Mouse (Mus musculus) limb, embryonic 11.5 days (tissue): Measurements from ENCODE around the gene Gm45713. TPM values are rescaled to one million over a fixed set of nuclear protein-coding genes. Genes with fewer than 3 reads are reported as not detected.

ENCODE experiments used
- ATAC-seq: fragments of 200-750 bp; cut with Nextera tagmentation; 2 replicates; pipeline ENCODE4 v1.8.0; 2017; ENCODE audit warnings: low read depth; ENCODE audit not compliant: insufficient number of reproducible peaks, low FRiP score, low TSS enrichment
- DNase-seq: peaks from one replicate; pipeline ENCODE4 v3.0.0-alpha.2; 2015; ENCODE audit warnings: low spot score
- H3K27ac ChIP-seq: fragments of 300-500 bp; sonication (generic); replicated peaks from 2 replicates; pipeline ENCODE4 v1.5.1; 2014; ENCODE audit warnings: low read depth, mild to moderate bottlenecking, low read length
- H3K27me3 ChIP-seq: fragments of 300-500 bp; sonication (generic); 2 replicates; pipeline ENCODE4 v1.6.1; 2014; ENCODE audit warnings: mild to moderate bottlenecking, low read length, mixed read lengths; ENCODE audit not compliant: control insufficient read depth, insufficient read depth
- H3K36me3 ChIP-seq: fragments of 300-500 bp; sonication (generic); 2 replicates; pipeline ENCODE4 v1.6.1; 2014; ENCODE audit warnings: mild to moderate bottlenecking, low read length, moderate library complexity, mixed read lengths; ENCODE audit not compliant: control insufficient read depth, insufficient read depth
- H3K4me1 ChIP-seq: fragments of 300-500 bp; sonication (generic); 2 replicates; pipeline ENCODE4 v1.6.1; 2014; ENCODE audit warnings: low read length, mixed read lengths; ENCODE audit not compliant: control insufficient read depth, insufficient read depth
- H3K4me2 ChIP-seq: fragments of 300-500 bp; sonication (generic); 2 replicates; pipeline ENCODE4 v1.6.1; 2014; ENCODE audit warnings: low read depth, mild to moderate bottlenecking, moderate library complexity; ENCODE audit not compliant: severe bottlenecking
- H3K4me3 ChIP-seq: fragments of 300-500 bp; sonication (generic); 2 replicates; pipeline ENCODE4 v1.5.1; 2014; ENCODE audit warnings: low read depth, low read length
- H3K9ac ChIP-seq: fragments of 300-500 bp; sonication (generic); 2 replicates; pipeline ENCODE4 v1.6.1; 2014; ENCODE audit warnings: mild to moderate bottlenecking, low read length
- H3K9me3 ChIP-seq: fragments of 300-500 bp; sonication (generic); 2 replicates; pipeline ENCODE4 v1.6.1; 2016; ENCODE audit warnings: low read length; ENCODE audit not compliant: control insufficient read depth
- WGBS: fragments of 180-500 bp; shearing (Covaris S2); extraction: QIAGEN DNeasy Blood & Tissue Kit; methylation state at CpG from one replicate; pipeline ENCODE4 v1.1.7; 2014; 5-methylcytosine and 5-hydroxymethylcytosine counted together
- microRNA counts: library from miRNA; unstranded; fragments of <30 nt; microRNA quantifications from one replicate; lab custom pipeline; 2016
- microRNA-seq: library from miRNA; unstranded; fragments of <30 nt; microRNA quantifications from one replicate; pipeline ENCODE4, GENCODE M21; 2016
- polyA plus RNA-seq: library from polyadenylated mRNA; unstranded; fragments of >200 nt; fragmentation: Nextera tagmentation; extraction: Ambion mirVana; gene quantifications from 2 replicates; pipeline ENCODE4 v1.2.1, GENCODE M21; 2014

The Gm45713 gene
- polyA plus RNA-seq, 1 experiment from 2014 or later = 0.45 TPM

DNA sequence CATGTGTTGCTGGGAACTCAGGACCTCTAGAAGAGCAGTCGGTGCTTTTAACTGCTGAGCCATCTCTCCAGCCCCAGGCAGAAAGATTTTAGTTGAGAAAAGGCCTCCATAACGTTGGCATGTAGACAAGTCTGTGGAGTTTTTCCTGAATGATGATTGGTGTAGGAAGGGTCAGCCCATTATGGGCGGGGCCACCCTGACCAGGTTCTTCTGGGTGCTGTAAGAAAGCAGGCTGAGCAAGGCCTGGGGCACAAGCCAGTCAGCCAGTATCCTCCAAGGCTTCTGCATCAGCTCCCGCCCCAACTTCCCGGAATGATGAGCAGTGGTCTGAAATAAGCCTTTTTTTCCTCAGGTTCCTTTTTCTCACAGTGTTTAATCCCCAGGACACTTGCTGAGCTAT, 55.0 kb downstream of the Gm45713 start:
- no peak for ATAC-seq
- Histone ChIP-seq H3K9ac (no peak overlapping the region), H3K4me2 (no peak overlapping the region), H3K9me3 (no peaks in the 10 kb centered on the region), H3K27ac (no peak overlapping the region), H3K27me3 (no peaks in the 10 kb centered on the region), H3K4me1 (0 out of 2 replicates have a peak, but pooled peaks cover 6% of the 10 kb centered on the region), H3K4me3 (no peak overlapping the region), H3K36me3 (peaks cover 7% of the 10 kb centered on the region; the same call in 1 of the 2 replicates)
- DNase-seq = no peak
- 53% methylated on average over 5 of the region's 5 CpGs for WGBS

DNA sequence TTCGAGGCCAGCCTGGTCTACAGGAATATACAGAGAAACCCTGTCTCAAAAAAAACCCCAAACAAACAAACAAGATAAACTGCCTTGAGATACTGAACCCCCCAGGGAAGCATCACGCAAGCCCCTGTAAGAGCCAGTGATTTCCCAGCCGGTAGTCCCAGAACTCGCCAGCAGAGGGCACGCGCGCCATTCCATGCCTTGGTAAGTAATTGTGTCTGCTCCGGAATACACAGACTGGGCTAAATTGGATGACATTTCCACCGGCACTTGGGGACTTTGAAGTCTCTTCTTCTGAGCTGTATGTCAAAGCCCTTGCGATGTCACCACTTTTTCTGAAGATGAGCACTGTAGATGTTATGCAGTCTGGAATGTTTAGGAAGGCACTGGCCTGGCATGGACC, 56.2 kb downstream of the Gm45713 start:
- 0 out of 2 replicates have a peak, but pooled peaks cover 6% of the 10 kb centered on the region for H3K4me1 ChIP-seq
- no peak overlapping the region for H3K27ac ChIP-seq
- peak; percentile 97 for DNase-seq
- no peak overlapping the region for H3K4me3 ChIP-seq
- peak; percentile 4; the same call in 1 of the 2 replicates for ATAC-seq
- H3K4me2 ChIP-seq = no peak overlapping the region
- WGBS = 1% methylated on average over 10 of the region's 10 CpGs
- H3K9me3 ChIP-seq = no peaks in the 10 kb centered on the region
- H3K27me3 ChIP-seq = no peaks in the 10 kb centered on the region
- H3K9ac ChIP-seq = no peak overlapping the region
- peaks cover 6% of the 10 kb centered on the region; the same call in 1 of the 2 replicates for H3K36me3 ChIP-seq

GRCm38 (mm10) chr7:45078513-45078912, 57.5 kb downstream of the Gm45713 start:
- no peak overlapping the region for H3K27ac ChIP-seq
- no peak overlapping the region for H3K4me3 ChIP-seq
- ATAC-seq = no peak
- H3K4me2 ChIP-seq = no peak overlapping the region
- H3K36me3 ChIP-seq = peaks cover 2% of the 10 kb centered on the region; the same call in 1 of the 2 replicates
- H3K9ac ChIP-seq = no peak overlapping the region
- peak; percentile 84 for DNase-seq
- WGBS = 42% methylated on average over 9 of the region's 9 CpGs
- 0 out of 2 replicates have a peak, but pooled peaks cover 6% of the 10 kb centered on the region for H3K4me1 ChIP-seq
- H3K27me3 ChIP-seq = no peaks in the 10 kb centered on the region
- no peaks in the 10 kb centered on the region for H3K9me3 ChIP-seq

GRCm38 (mm10) chr7:45077829-45078228, 58.2 kb downstream of the Gm45713 start:
- no peak overlapping the region for H3K9ac ChIP-seq
- peaks cover 2% of the 10 kb centered on the region; the same call in 1 of the 2 replicates for H3K36me3 ChIP-seq
- H3K4me1 ChIP-seq = 0 out of 2 replicates have a peak, but pooled peaks cover 5% of the 10 kb centered on the region
- H3K27me3 ChIP-seq = no peaks in the 10 kb centered on the region
- H3K4me3 ChIP-seq = no peak overlapping the region
- H3K27ac ChIP-seq = no peak overlapping the region
- DNase-seq = no peak
- no peak overlapping the region for H3K4me2 ChIP-seq
- ATAC-seq = no peak
- WGBS = 86% methylated on average over 2 of the region's 2 CpGs
- no peaks in the 10 kb centered on the region for H3K9me3 ChIP-seq

DNA sequence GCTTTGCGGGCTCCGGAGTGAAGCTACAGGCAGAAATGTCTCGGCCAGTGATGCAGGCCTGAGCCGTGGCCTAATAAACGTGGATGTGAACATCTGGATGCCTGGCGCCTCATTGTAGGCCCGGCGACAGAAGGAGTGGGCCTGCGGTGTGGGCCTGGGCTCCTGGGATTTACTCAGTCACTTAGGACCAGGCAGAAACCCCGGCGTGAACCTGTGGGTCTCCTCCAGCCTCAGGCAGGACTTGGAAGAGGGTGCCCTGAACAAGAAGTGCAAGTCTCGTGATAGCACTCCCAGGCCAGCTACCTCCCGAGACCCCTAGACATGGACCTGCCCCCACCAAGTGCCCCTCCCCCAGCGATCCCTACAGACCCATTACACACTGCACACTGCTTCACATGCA, 58.7 kb downstream of the Gm45713 start:
- H3K36me3 ChIP-seq = peaks cover 2% of the 10 kb centered on the region; the same call in 1 of the 2 replicates
- WGBS = 88% methylated on average over 14 of the region's 14 CpGs
- H3K4me3 ChIP-seq = no peak overlapping the region
- H3K9ac ChIP-seq = no peak overlapping the region
- ATAC-seq = no peak
- DNase-seq = no peak
- H3K27ac ChIP-seq = no peak overlapping the region
- H3K9me3 ChIP-seq = no peaks in the 10 kb centered on the region
- no peaks in the 10 kb centered on the region for H3K27me3 ChIP-seq
- 0 out of 2 replicates have a peak, but pooled peaks cover under 1% of the 10 kb centered on the region for H3K4me1 ChIP-seq
- no peak overlapping the region for H3K4me2 ChIP-seq

DNA sequence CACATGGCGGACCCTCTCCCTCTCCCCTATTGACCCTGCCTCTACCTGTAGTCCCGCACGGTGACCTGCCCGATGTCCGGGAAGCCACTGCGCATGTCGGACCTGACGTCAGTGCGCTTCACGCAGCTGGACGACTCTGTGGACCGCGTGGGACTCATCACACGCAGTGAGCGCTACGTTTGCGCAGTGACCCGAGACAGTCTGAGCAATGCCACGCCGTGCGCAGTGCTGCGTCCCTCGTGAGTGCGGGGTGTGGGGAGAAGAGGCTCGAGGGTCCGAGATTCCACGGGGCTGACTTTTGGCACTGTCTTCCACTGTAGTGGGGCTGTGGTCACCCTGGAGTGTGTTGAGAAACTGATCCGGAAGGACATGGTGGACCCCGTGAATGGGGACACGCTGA, 59.5 kb downstream of the Gm45713 start:
- Histone ChIP-seq H3K27me3 (no peaks in the 10 kb centered on the region), H3K9me3 (no peaks in the 10 kb centered on the region), H3K9ac (no peak overlapping the region), H3K36me3 (peaks cover 2% of the 10 kb centered on the region; the same call in 1 of the 2 replicates), H3K4me2 (no peak overlapping the region), H3K27ac (no peak overlapping the region), H3K4me3 (no peak overlapping the region), H3K4me1 (no peaks in the 10 kb centered on the region)
- 89% methylated on average over 30 of the region's 30 CpGs for WGBS
- ATAC-seq (no peak), DNase-seq (no peak)

MicroRNAs encoded within 50 kb of the gene (microRNA counts, 519-probe panel; counts per million panel counts)
- microRNA mmu-miR-150 (lab: Ali Mortazavi, UCI) = 1,612 counts per million, percentile 10 among the panel's probes with 10 or more counts

Small RNA genes lying within 50 kb of the gene (microRNA-seq; reads per million reads assigned to microRNA genes)
- gene Mir150 (5.5 reads per million, percentile 12 among the genes with 10 or more reads in this experiment), gene Mir5121 (16.8 reads per million, percentile 27 among the genes with 10 or more reads in this experiment), gene Mir7055 (not detected)

Other genes with a start within 250 kb of the Gm45713 start
- 79.2 and 80.5 TPM in 2 replicates for gene Med25, start 243.5 kb downstream of the Gm45713 start, polyA plus RNA-seq
- gene Fuz, start 240.2 kb downstream of the Gm45713 start, polyA plus RNA-seq = 14.8 and 16.0 TPM in 2 replicates
- gene Ap2a1, start 206.7 kb downstream of the Gm45713 start, polyA plus RNA-seq = 77.0 and 78.8 TPM in 2 replicates
- 0.13 TPM in 1 of 2 replicates, not detected in the other for gene Tsks, start 193.0 kb downstream of the Gm45713 start, polyA plus RNA-seq
- gene Cpt1c, start 161.4 kb downstream of the Gm45713 start, polyA plus RNA-seq = 17.5 and 22.1 TPM in 2 replicates
- 332 and 334 TPM in 2 replicates for gene Prmt1, start 149.7 kb downstream of the Gm45713 start, polyA plus RNA-seq
- 73.9 and 83.5 TPM in 2 replicates for gene Irf3, start 138.6 kb downstream of the Gm45713 start, polyA plus RNA-seq
- 91.7 and 91.9 TPM in 2 replicates for gene Bcl2l12, start 137.5 kb downstream of the Gm45713 start, polyA plus RNA-seq
- gene Scaf1, start 119.9 kb downstream of the Gm45713 start, polyA plus RNA-seq = 52.0 and 60.3 TPM in 2 replicates
- 20.8 and 21.0 TPM in 2 replicates for gene Rras, start 118.3 kb downstream of the Gm45713 start, polyA plus RNA-seq
- 18.5 and 20.0 TPM in 2 replicates for gene Prr12, start 83.3 kb downstream of the Gm45713 start, polyA plus RNA-seq
- gene Nosip, start 73.8 kb downstream of the Gm45713 start, polyA plus RNA-seq = 70.2 and 73.9 TPM in 2 replicates
- gene Prrg2, start 73.6 kb downstream of the Gm45713 start, polyA plus RNA-seq = 22.1 and 24.6 TPM in 2 replicates
- gene Rcn3, start 44.0 kb downstream of the Gm45713 start, polyA plus RNA-seq = 220 and 245 TPM in 2 replicates
- 8.0 and 9.8 TPM in 2 replicates for gene Fcgrt, start 32.4 kb downstream of the Gm45713 start, polyA plus RNA-seq
- 1,759 and 1,785 TPM in 2 replicates for gene Rps11, start 11.8 kb downstream of the Gm45713 start, polyA plus RNA-seq
- gene Rpl13a, start 7.5 kb downstream of the Gm45713 start, polyA plus RNA-seq = 1,469 and 1,490 TPM in 2 replicates
- 0.33 and 0.44 TPM in 2 replicates for gene Flt3l, start 201 bp upstream of the Gm45713 start, polyA plus RNA-seq
- 106 and 108 TPM in 2 replicates for gene Pih1d1, start 18.1 kb upstream of the Gm45713 start, polyA plus RNA-seq
- 37.2 and 38.7 TPM in 2 replicates for gene Aldh16a1, start 18.4 kb upstream of the Gm45713 start, polyA plus RNA-seq
- 0.11 TPM in 1 of 2 replicates, not detected in the other for gene Slc17a7, start 27.7 kb upstream of the Gm45713 start, polyA plus RNA-seq
- gene Gfy, start 43.3 kb upstream of the Gm45713 start, polyA plus RNA-seq = not detected in 2 replicates
- gene Pth2, start 44.8 kb upstream of the Gm45713 start, polyA plus RNA-seq = not detected in 2 replicates
- 0.41 and 0.51 TPM in 2 replicates for gene Ccdc155, start 68.7 kb upstream of the Gm45713 start, polyA plus RNA-seq
- gene Dkkl1, start 75.9 kb upstream of the Gm45713 start, polyA plus RNA-seq = 0.51 and 0.60 TPM in 2 replicates
- gene Tead2, start 79.5 kb upstream of the Gm45713 start, polyA plus RNA-seq = 378 and 385 TPM in 2 replicates
- gene Cd37, start 102.9 kb upstream of the Gm45713 start, polyA plus RNA-seq = 0.82 and 1.6 TPM in 2 replicates
- 0.20 and 0.36 TPM in 2 replicates for gene Slc6a16, start 104.9 kb upstream of the Gm45713 start, polyA plus RNA-seq
- not detected in 2 replicates for gene Slc6a21, start 141.3 kb upstream of the Gm45713 start, polyA plus RNA-seq
- 6.7 and 8.9 TPM in 2 replicates for gene Trpm4, start 197.5 kb upstream of the Gm45713 start, polyA plus RNA-seq
- 0.52 and 0.83 TPM in 2 replicates for gene Hrc, start 199.1 kb upstream of the Gm45713 start, polyA plus RNA-seq
- gene Ppfia3, start 230.8 kb upstream of the Gm45713 start, polyA plus RNA-seq = 5.4 and 6.1 TPM in 2 replicates
- 0.43 and 0.89 TPM in 2 replicates for gene Lin7b, start 234.4 kb upstream of the Gm45713 start, polyA plus RNA-seq